Mouse (Mus musculus): ENCODE data around the gene Gk5. TPM values are rescaled to one million over a fixed set of nuclear protein-coding genes. Genes with fewer than 3 reads are reported as not detected.
"Not testable (repeated sequence)": the region's sequence is repeated elsewhere in the genome, so short reads cannot be mapped to it uniquely, and the experiment has no call there.

Gene Gk5
- 3.4 and 3.9 TPM in 2 replicates for polyA plus RNA-seq (2014; fragmentation: Nextera tagmentation; extraction: Ambion mirVana)

DNA sequence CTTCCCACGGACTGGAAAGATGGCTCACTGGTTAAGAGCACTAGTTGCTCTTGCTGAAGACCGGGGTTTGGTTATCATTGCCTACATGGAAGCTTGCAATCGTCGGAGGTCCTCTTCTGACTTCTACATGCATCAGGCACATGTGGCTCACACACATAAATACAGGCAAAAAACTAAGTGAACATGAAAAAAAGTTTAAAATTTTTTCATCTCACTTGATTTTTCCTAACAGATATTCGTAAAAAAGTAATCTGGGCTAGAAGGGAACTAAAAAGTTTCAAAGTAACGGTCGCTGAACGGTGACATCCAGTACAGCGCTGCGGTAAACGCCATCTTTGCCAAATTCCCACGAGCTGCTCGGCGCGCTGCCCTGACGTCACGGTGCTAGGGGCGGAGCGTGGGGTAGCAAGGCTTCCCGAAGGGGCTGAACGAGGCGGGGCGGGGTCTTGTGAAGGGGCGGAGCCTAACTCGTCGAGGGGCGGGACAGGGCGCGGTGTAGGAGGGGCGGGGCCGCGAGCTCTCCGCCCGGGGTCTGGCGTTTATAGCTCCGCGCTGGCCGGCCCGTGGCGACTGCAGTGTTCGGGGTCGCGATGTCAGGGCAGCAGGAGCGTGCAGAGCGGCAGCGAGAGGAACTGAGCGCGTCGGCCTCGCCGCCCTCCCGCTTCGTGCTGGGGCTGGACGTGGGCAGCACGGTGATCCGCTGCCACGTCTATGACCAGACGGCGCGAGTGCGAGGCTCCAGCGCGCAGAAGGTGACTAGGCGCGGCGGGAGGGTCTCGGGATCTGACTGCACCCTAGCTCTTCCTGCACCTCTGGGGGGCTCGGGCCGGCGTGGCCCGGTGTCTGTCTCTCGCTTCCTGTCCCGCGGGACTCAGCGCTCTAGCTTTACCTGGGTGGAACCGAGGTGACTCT is at the start of gene Gk5:
TSS of gene Gk5 (plus strand) at position 502 of the 912 bp plus-strand sequence.
- no peaks in the 10 kb centered on the region for H3K36me3 ChIP-seq (ENCODE audit: control insufficient read depth, insufficient read depth, low read length)
- H3K9me3 ChIP-seq (ENCODE audit: control insufficient read depth, low read length) = no peaks in the 10 kb centered on the region
- peak within 1 kb of the TSS; percentile 17 to 18; a peak in 1 of 4 replicates for H3K27ac ChIP-seq (replicated peaks in 1 of 2; ENCODE audit: control insufficient read depth in 1 of 2, insufficient read depth in 1 of 2, low read depth in 2 of 2, low read length in 2 of 2)
- no peaks in the 10 kb centered on the region for H3K27me3 ChIP-seq (ENCODE audit: control insufficient read depth, insufficient read depth, low read length)
- 1% methylated on average over 76 of the region's 76 CpGs for WGBS
- ATAC-seq (ENCODE audit: insufficient number of reproducible peaks, insufficient read depth, low FRiP score, low read depth) = peak; percentile 98
- no peaks in the 10 kb centered on the region for H3K4me1 ChIP-seq (ENCODE audit: control insufficient read depth in 2 of 2, insufficient read depth in 2 of 2, low read length in 2 of 2)
- peak within 1 kb of the TSS; percentile 91 for H3K4me2 ChIP-seq (ENCODE audit: low read length)
- peak within 1 kb of the TSS; percentile 86 for H3K9ac ChIP-seq (ENCODE audit: low read length)
- H3K4me3 ChIP-seq (ENCODE audit: control insufficient read depth in 1 of 2, insufficient read depth in 1 of 2, low read depth in 1 of 2, low read length in 2 of 2) = peak within 1 kb of the TSS; percentile 63 to 76

GRCm38 (mm10) chr9:96078752-96079315 is 40.3 kb upstream of the Gk5 start:
- ATAC-seq (ENCODE audit: insufficient number of reproducible peaks, insufficient read depth, low FRiP score, low read depth) = no peak
- 84% methylated on average over 13 of the region's 13 CpGs for WGBS

GRCm38 (mm10) chr9:96085293-96085692 is 33.9 kb upstream of the Gk5 start:
- 89% methylated on average over 6 of the region's 6 CpGs for WGBS

More at GRCm38 (mm10) chr9:96078752-96079315, 40.3 kb upstream of the Gk5 start:
- Histone ChIP-seq H3K9me3 (ENCODE audit: control insufficient read depth, low read length) (no peaks in the 10 kb centered on the region), H3K36me3 (ENCODE audit: control insufficient read depth, insufficient read depth, low read length) (no peaks in the 10 kb centered on the region), H3K27me3 (ENCODE audit: control insufficient read depth, insufficient read depth, low read length) (no peaks in the 10 kb centered on the region), H3K9ac (ENCODE audit: low read length) (no peak overlapping the region), H3K4me1 (ENCODE audit: control insufficient read depth in 2 of 2, insufficient read depth in 2 of 2, low read length in 2 of 2) (no peaks in the 10 kb centered on the region), H3K4me3 (ENCODE audit: control insufficient read depth in 1 of 2, insufficient read depth in 1 of 2, low read depth in 1 of 2, low read length in 2 of 2) (no peak overlapping the region), H3K4me2 (ENCODE audit: low read length) (no peak overlapping the region), H3K27ac (replicated peaks in 1 of 2; ENCODE audit: control insufficient read depth in 1 of 2, insufficient read depth in 1 of 2, low read depth in 2 of 2, low read length in 2 of 2) (no peak overlapping the region)

GRCm38 (mm10) chr9:96087671-96088070 is 31.5 kb upstream of the Gk5 start:
- Histone ChIP-seq H3K36me3 (ENCODE audit: control insufficient read depth, insufficient read depth, low read length) (no peaks in the 10 kb centered on the region), H3K9ac (ENCODE audit: low read length) (no peak overlapping the region), H3K9me3 (ENCODE audit: control insufficient read depth, low read length) (no peaks in the 10 kb centered on the region), H3K27ac (replicated peaks in 1 of 2; ENCODE audit: control insufficient read depth in 1 of 2, insufficient read depth in 1 of 2, low read depth in 2 of 2, low read length in 2 of 2) (no peak overlapping the region), H3K4me1 (ENCODE audit: control insufficient read depth in 2 of 2, insufficient read depth in 2 of 2, low read length in 2 of 2) (no peaks in the 10 kb centered on the region), H3K4me2 (ENCODE audit: low read length) (no peak overlapping the region), H3K4me3 (ENCODE audit: control insufficient read depth in 1 of 2, insufficient read depth in 1 of 2, low read depth in 1 of 2, low read length in 2 of 2) (no peak overlapping the region), H3K27me3 (ENCODE audit: control insufficient read depth, insufficient read depth, low read length) (no peaks in the 10 kb centered on the region)
- ATAC-seq (ENCODE audit: insufficient number of reproducible peaks, insufficient read depth, low FRiP score, low read depth) = no peak
- 79% methylated on average over 2 of the region's 2 CpGs for WGBS

More at GRCm38 (mm10) chr9:96085293-96085692, 33.9 kb upstream of the Gk5 start:
- H3K27ac ChIP-seq (replicated peaks in 1 of 2; ENCODE audit: control insufficient read depth in 1 of 2, insufficient read depth in 1 of 2, low read depth in 2 of 2, low read length in 2 of 2) = no peak overlapping the region
- no peaks in the 10 kb centered on the region for H3K36me3 ChIP-seq (ENCODE audit: control insufficient read depth, insufficient read depth, low read length)
- H3K4me2 ChIP-seq (ENCODE audit: low read length) = no peak overlapping the region
- ATAC-seq (ENCODE audit: insufficient number of reproducible peaks, insufficient read depth, low FRiP score, low read depth) = no peak
- no peak overlapping the region for H3K9ac ChIP-seq (ENCODE audit: low read length)
- no peaks in the 10 kb centered on the region for H3K9me3 ChIP-seq (ENCODE audit: control insufficient read depth, low read length)
- no peaks in the 10 kb centered on the region for H3K4me1 ChIP-seq (ENCODE audit: control insufficient read depth in 2 of 2, insufficient read depth in 2 of 2, low read length in 2 of 2)
- no peaks in the 10 kb centered on the region for H3K27me3 ChIP-seq (ENCODE audit: control insufficient read depth, insufficient read depth, low read length)
- H3K4me3 ChIP-seq (ENCODE audit: control insufficient read depth in 1 of 2, insufficient read depth in 1 of 2, low read depth in 1 of 2, low read length in 2 of 2) = no peak overlapping the region

DNA sequence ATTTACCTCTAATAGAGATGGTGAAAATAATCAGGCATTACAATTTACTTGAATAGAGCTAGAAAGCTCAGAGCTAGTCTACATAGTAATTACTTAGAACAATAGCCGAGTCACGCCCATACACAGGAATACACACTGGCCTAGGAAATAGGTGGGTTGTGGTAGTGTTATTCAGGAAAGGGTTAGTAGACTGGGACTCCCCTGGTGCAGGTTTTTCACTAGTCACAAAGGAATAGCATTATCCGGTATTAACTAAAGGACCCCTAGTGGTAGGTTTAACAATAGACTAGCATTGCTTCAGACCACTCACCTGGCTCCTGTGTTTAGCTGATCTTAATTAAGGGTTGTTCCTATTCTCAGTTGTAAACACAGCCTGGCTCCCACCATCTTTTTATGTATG is 30.7 kb upstream of the Gk5 start:
- H3K4me1 ChIP-seq (ENCODE audit: control insufficient read depth in 2 of 2, insufficient read depth in 2 of 2, low read length in 2 of 2); H3K4me3 ChIP-seq (ENCODE audit: control insufficient read depth in 1 of 2, insufficient read depth in 1 of 2, low read depth in 1 of 2, low read length in 2 of 2); H3K36me3 ChIP-seq (ENCODE audit: control insufficient read depth, insufficient read depth, low read length); H3K4me2 ChIP-seq (ENCODE audit: low read length); H3K27ac ChIP-seq (replicated peaks in 1 of 2; ENCODE audit: control insufficient read depth in 1 of 2, insufficient read depth in 1 of 2, low read depth in 2 of 2, low read length in 2 of 2); H3K9me3 ChIP-seq (ENCODE audit: control insufficient read depth, low read length); H3K9ac ChIP-seq (ENCODE audit: low read length); H3K27me3 ChIP-seq (ENCODE audit: control insufficient read depth, insufficient read depth, low read length); ATAC-seq (ENCODE audit: insufficient number of reproducible peaks, insufficient read depth, low FRiP score, low read depth): not testable (repeated sequence)
- WGBS = 79% methylated on average over 3 of the region's 3 CpGs

GRCm38 (mm10) chr9:96092637-96093036 is 26.5 kb upstream of the Gk5 start:
- H3K9me3 ChIP-seq (ENCODE audit: control insufficient read depth, low read length) = peaks cover 16% of the 10 kb centered on the region
- not testable (repeated sequence) for H3K4me2 ChIP-seq (ENCODE audit: low read length); H3K27ac ChIP-seq (replicated peaks in 1 of 2; ENCODE audit: control insufficient read depth in 1 of 2, insufficient read depth in 1 of 2, low read depth in 2 of 2, low read length in 2 of 2); ATAC-seq (ENCODE audit: insufficient number of reproducible peaks, insufficient read depth, low FRiP score, low read depth); H3K4me3 ChIP-seq (ENCODE audit: control insufficient read depth in 1 of 2, insufficient read depth in 1 of 2, low read depth in 1 of 2, low read length in 2 of 2); H3K36me3 ChIP-seq (ENCODE audit: control insufficient read depth, insufficient read depth, low read length); H3K9ac ChIP-seq (ENCODE audit: low read length); H3K4me1 ChIP-seq (ENCODE audit: control insufficient read depth in 2 of 2, insufficient read depth in 2 of 2, low read length in 2 of 2); H3K27me3 ChIP-seq (ENCODE audit: control insufficient read depth, insufficient read depth, low read length)
- WGBS = 95% methylated on average over 10 of the region's 10 CpGs

DNA sequence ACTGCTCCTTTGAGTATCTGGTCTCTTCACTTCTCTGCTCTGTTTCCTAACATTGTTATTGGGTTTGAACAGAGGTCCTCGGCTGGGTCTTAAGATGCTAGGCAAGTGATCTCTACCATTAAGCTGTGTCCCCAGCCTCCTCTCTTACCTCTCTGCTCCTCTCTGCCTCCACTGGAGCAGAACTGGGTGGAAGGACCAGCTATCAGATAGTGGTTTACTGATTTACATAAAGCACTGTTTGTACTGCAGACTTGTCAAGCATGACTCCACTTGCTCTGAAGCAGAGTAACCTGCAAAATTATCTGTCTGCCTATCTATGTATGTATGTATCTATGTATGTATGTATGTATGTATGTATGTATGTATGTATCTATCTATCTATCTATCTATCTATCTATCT is 25.9 kb upstream of the Gk5 start:
- H3K27ac ChIP-seq (replicated peaks in 1 of 2; ENCODE audit: control insufficient read depth in 1 of 2, insufficient read depth in 1 of 2, low read depth in 2 of 2, low read length in 2 of 2) = no peak overlapping the region
- WGBS = 94% methylated on average over 1 of the region's 1 CpGs
- no peak overlapping the region for H3K4me3 ChIP-seq (ENCODE audit: control insufficient read depth in 1 of 2, insufficient read depth in 1 of 2, low read depth in 1 of 2, low read length in 2 of 2)
- H3K4me1 ChIP-seq (ENCODE audit: control insufficient read depth in 2 of 2, insufficient read depth in 2 of 2, low read length in 2 of 2) = no peaks in the 10 kb centered on the region
- no peak overlapping the region for H3K4me2 ChIP-seq (ENCODE audit: low read length)
- H3K27me3 ChIP-seq (ENCODE audit: control insufficient read depth, insufficient read depth, low read length) = no peaks in the 10 kb centered on the region
- no peaks in the 10 kb centered on the region for H3K36me3 ChIP-seq (ENCODE audit: control insufficient read depth, insufficient read depth, low read length)
- no peak for ATAC-seq (ENCODE audit: insufficient number of reproducible peaks, insufficient read depth, low FRiP score, low read depth)
- H3K9me3 ChIP-seq (ENCODE audit: control insufficient read depth, low read length) = peaks cover 17% of the 10 kb centered on the region
- H3K9ac ChIP-seq (ENCODE audit: low read length) = no peak overlapping the region
